Mouse (Mus musculus): ENCODE data around the gene Rasa3.

DNA sequence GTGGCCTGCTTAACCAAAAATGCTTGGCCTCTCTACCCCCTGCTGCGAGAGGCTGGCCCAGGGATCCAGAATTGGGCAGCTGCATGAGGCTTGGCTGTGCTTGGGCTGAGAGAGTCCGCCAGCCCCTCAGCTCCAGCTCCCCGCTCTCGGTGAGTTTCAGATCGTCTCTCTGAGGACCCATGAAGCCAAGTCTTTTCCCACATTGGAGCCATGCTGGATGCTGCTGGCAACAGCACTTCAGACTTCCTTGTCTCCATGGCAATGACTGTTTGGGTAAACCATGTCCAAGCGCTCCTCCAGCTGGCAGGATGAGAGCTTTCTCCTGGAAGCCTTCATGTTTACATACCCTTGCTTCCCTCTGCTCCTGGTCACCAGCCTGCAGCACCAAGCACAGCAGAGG lies 138.6 kb downstream of the Rasa3 start:
- TF ChIP-seq CTCF (IDR thresholded peaks at IDR 0.05; ENCODE audit: low read depth, low read length) = no peak
- TF ChIP-seq POLR2A (IDR thresholded peaks at IDR 0.05; ENCODE audit: borderline replicate concordance, low read depth, low read length) = no peak
